In the genomic region with DNA sequence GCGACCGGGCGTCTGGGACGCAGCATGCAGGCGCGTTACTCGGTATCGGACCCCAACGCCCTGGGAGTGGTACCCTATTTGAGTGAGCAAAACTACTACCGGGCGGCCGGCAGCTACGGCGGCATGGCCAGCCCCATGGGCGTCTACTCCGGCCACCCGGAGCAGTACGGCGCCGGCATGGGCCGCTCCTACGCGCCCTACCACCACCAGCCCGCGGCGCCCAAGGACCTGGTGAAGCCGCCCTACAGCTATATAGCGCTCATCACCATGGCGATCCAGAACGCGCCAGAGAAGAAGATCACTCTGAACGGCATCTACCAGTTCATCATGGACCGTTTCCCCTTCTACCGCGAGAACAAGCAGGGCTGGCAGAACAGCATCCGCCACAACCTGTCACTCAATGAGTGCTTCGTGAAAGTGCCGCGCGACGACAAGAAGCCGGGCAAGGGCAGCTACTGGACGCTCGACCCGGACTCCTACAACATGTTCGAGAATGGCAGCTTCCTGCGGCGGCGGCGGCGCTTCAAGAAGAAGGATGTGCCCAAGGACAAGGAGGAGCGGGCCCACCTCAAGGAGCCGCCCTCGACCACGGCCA, we compare ENCODE assay signal across 8 mouse cellular contexts. TPM values are rescaled to one million over a fixed set of nuclear protein-coding genes. Genes with fewer than 3 reads are reported as not detected.
DNase-seq lines count a peak whose midpoint lies in the region; ATAC-seq lines count a peak whose summit lies in the region.

No protein-coding gene starts in this region.

- peak; percentile 61 for ATAC-seq in kidney, embryonic 14.5 days (ENCODE audit: low FRiP score, low TSS enrichment)
- no peak for ATAC-seq in liver, embryonic 16.5 days (ENCODE audit: low read depth)
- no peak for ATAC-seq in cerebellum, adult (ENCODE audit: insufficient number of reproducible peaks, low FRiP score, low TSS enrichment)

- peaks cover 26% of the 10 kb centered on the region; the same call in 1 of the 2 replicates for H3K36me3 ChIP-seq in kidney, embryonic 14.5 days (ENCODE audit: control insufficient read depth, insufficient read depth, low read length)
- no peaks in the 10 kb centered on the region for H3K36me3 ChIP-seq in liver, embryonic 16.5 days (ENCODE audit: control insufficient read depth, insufficient read depth)

- DNase-seq in kidney, adult 11 months, result no peak
- peak; percentile 44 for DNase-seq in heart, postnatal 4 days
- DNase-seq in frontal cortex, postnatal 14 days (ENCODE audit: low spot score in 2 of 2), result no peak
- no peak for DNase-seq in right cerebral cortex, adult 18-20 months

- H3K27ac ChIP-seq in kidney, embryonic 14.5 days (ENCODE audit: low read depth, low read length), result peak overlapping the region; percentile 100
- no peak overlapping the region for H3K27ac ChIP-seq in brown adipose tissue, adult 24 weeks (replicated peaks; ENCODE audit: low read depth, low read length)
- no peak overlapping the region for H3K27ac ChIP-seq in liver, embryonic 16.5 days (ENCODE audit: low read length)

- H3K9ac ChIP-seq in kidney, embryonic 14.5 days (ENCODE audit: low read depth, low read length), result peak overlapping the region; percentile 98
- H3K9ac ChIP-seq in liver, embryonic 16.5 days (ENCODE audit: low read depth, low read length), result no peak overlapping the region

- under 1% methylated on average over 54 of the region's 55 CpGs for WGBS in kidney, embryonic 14.5 days
- 1% methylated on average over 55 of the region's 55 CpGs for WGBS in liver, embryonic 16.5 days (ENCODE audit: insufficient replicate concordance)

- H3K4me3 ChIP-seq in kidney, embryonic 14.5 days (ENCODE audit: low read length), result peak overlapping the region; percentile 92
- peak overlapping the region; percentile 75 for H3K4me3 ChIP-seq in brown adipose tissue, adult 24 weeks (ENCODE audit: insufficient read depth, low read depth, low read length)
- H3K4me3 ChIP-seq in liver, embryonic 16.5 days (ENCODE audit: low read depth, low read length), result peak overlapping the region; percentile 52

- no peaks in the 10 kb centered on the region for H3K9me3 ChIP-seq in kidney, embryonic 14.5 days (ENCODE audit: control insufficient read depth, low read length)
- H3K9me3 ChIP-seq in liver, embryonic 16.5 days (replicated peaks; ENCODE audit: control insufficient read depth, low read length), result no peaks in the 10 kb centered on the region

- peak overlapping the region; percentile 57 for H3K4me2 ChIP-seq in kidney, embryonic 14.5 days (replicated peaks; ENCODE audit: low read depth, low read length)
- H3K4me2 ChIP-seq in liver, embryonic 16.5 days (ENCODE audit: low read depth, low read length), result peak overlapping the region; percentile 57

- peaks cover 19% of the 10 kb centered on the region for H3K4me1 ChIP-seq in kidney, embryonic 14.5 days (ENCODE audit: control insufficient read depth, insufficient read depth, low read length)
- no peaks in the 10 kb centered on the region for H3K4me1 ChIP-seq in brown adipose tissue, adult 24 weeks (ENCODE audit: control insufficient read depth, insufficient read depth, insufficient read length, low read length)
- no peaks in the 10 kb centered on the region; the same call in 1 of the 2 replicates for H3K4me1 ChIP-seq in liver, embryonic 16.5 days (ENCODE audit: control insufficient read depth, low read depth, low read length)

- H3K27me3 ChIP-seq in kidney, embryonic 14.5 days (ENCODE audit: control insufficient read depth, insufficient read depth, low read length), result peaks cover 12% of the 10 kb centered on the region
- H3K27me3 ChIP-seq in liver, embryonic 16.5 days (ENCODE audit: control insufficient read depth, insufficient read depth, low read depth, low read length), result peaks cover 84% of the 10 kb centered on the region

RNA-seq across cellular contexts. Expression of gene Foxc2, which starts 0.7 kb away (rescaled TPM):
- polyA plus RNA-seq in kidney, embryonic 14.5 days (2014; fragmentation: Nextera tagmentation; extraction: Ambion mirVana), result 48.3 and 52.3 TPM in 2 replicates
- 0.36 TPM in 1 of 2 replicates, not detected in the other for polyA plus RNA-seq in brown adipose tissue, adult 24 weeks (2012; ENCODE audit: insufficient read depth, insufficient read length, missing spikeins)
- 1 to 10 TPM; 8.7 to 8.9 TPM for total RNA-seq in heart, postnatal 4 days (2021)
- polyA plus RNA-seq in liver, embryonic 16.5 days (2015; fragmentation: Nextera tagmentation; extraction: Ambion mirVana), result 0.04 and 0.08 TPM in 2 replicates

RNA-seq across cellular contexts. Expression of gene Mthfsd, which starts 8.5 kb away (rescaled TPM):
- 67.0 and 72.8 TPM in 2 replicates for polyA plus RNA-seq in kidney, embryonic 14.5 days (2014; fragmentation: Nextera tagmentation; extraction: Ambion mirVana)
- polyA plus RNA-seq in brown adipose tissue, adult 24 weeks (2012; ENCODE audit: insufficient read depth, insufficient read length, missing spikeins), result 25.1 and 32.1 TPM in 2 replicates
- total RNA-seq in heart, postnatal 4 days (2021), result 10 to 100 TPM; 14.5 to 15.3 TPM
- 15.6 and 17.0 TPM in 2 replicates for polyA plus RNA-seq in liver, embryonic 16.5 days (2015; fragmentation: Nextera tagmentation; extraction: Ambion mirVana)

RNA-seq across cellular contexts. Expression of gene Foxl1, which starts 11.1 kb away (rescaled TPM):
- 6.6 and 7.1 TPM in 2 replicates for polyA plus RNA-seq in kidney, embryonic 14.5 days (2014; fragmentation: Nextera tagmentation; extraction: Ambion mirVana)
- polyA plus RNA-seq in brown adipose tissue, adult 24 weeks (2012; ENCODE audit: insufficient read depth, insufficient read length, missing spikeins), result not detected in 2 replicates
- under 1 TPM; 0.56 to 0.60 TPM for total RNA-seq in heart, postnatal 4 days (2021)
- 0.07 TPM in 1 of 2 replicates, not detected in the other for polyA plus RNA-seq in liver, embryonic 16.5 days (2015; fragmentation: Nextera tagmentation; extraction: Ambion mirVana)

RNA-seq across cellular contexts. Expression of gene Foxf1, which starts 32.5 kb away (rescaled TPM):
- 0.74 and 0.93 TPM in 2 replicates for polyA plus RNA-seq in kidney, embryonic 14.5 days (2014; fragmentation: Nextera tagmentation; extraction: Ambion mirVana)
- not detected in 2 replicates for polyA plus RNA-seq in brown adipose tissue, adult 24 weeks (2012; ENCODE audit: insufficient read depth, insufficient read length, missing spikeins)
- under 1 TPM; 0.43 to 0.50 TPM for total RNA-seq in heart, postnatal 4 days (2021)
- polyA plus RNA-seq in liver, embryonic 16.5 days (2015; fragmentation: Nextera tagmentation; extraction: Ambion mirVana), result 2.6 and 2.7 TPM in 2 replicates

Comparison
In these comparisons a context has a peak if more than half of its experiments do, and no peak if none do; other contexts are left out.
1. RNA of gene Foxc2, which starts 0.7 kb away (polyA plus RNA-seq): 48.3 to 52.3 TPM in kidney, embryonic 14.5 days; 0.36 TPM in brown adipose tissue, adult 24 weeks and 0.04 to 0.08 TPM in liver, embryonic 16.5 days; every median in the first group is over 10 times any median in the second.
2. Peak in every context shown above with its lines, with median percentiles within 50 percentile points of each other: H3K4me3 ChIP-seq.